Mouse (Mus musculus): ENCODE data around the gene Polrmt. TPM values are rescaled to one million over a fixed set of nuclear protein-coding genes. Genes with fewer than 3 reads are reported as not detected.
A peak's percentile ranks its signal among the peaks of the same experiment; 100 is the strongest.

The Polrmt gene
- total and polyA plus RNA-seq, 2 experiments from 2014 or later = 26.3 to 56.2 TPM

GRCm38 (mm10) chr10:79713163-79713562, 33.2 kb downstream of the Polrmt start:
- TF ChIP-seq EP300 (IDR thresholded peaks at IDR 0.05; ENCODE audit: low read depth) (no peak), CTCF (IDR thresholded peaks at IDR 0.05; ENCODE audit: low read depth) (no peak)
- Histone ChIP-seq H3K4me1 (ENCODE audit: control insufficient read depth, insufficient read depth) (peaks cover 20% of the 10 kb centered on the region), H3K4me3 (ENCODE audit: low read depth, low read length) (no peak overlapping the region), H3K27ac (ENCODE audit: low read depth) (no peak overlapping the region), H3K9ac (replicated peaks; ENCODE audit: low read depth, low read length) (no peak overlapping the region), H3K36me3 (replicated peaks; ENCODE audit: control insufficient read depth, insufficient read depth, low read length) (peaks cover 27% of the 10 kb centered on the region), H3K4me2 (ENCODE audit: low read depth, low read length) (no peak overlapping the region), H3K27me3 (ENCODE audit: control insufficient read depth, insufficient read depth, low read length) (peaks cover 36% of the 10 kb centered on the region), H3K9me3 (replicated peaks; ENCODE audit: control insufficient read depth, low read length) (no peaks in the 10 kb centered on the region)
- DNase-seq (ENCODE audit: low spot score) (no peak), ATAC-seq (ENCODE audit: insufficient read depth, low read depth) (no peak)
- WGBS = 11% methylated on average over 1 of the region's 1 CpGs

DNA sequence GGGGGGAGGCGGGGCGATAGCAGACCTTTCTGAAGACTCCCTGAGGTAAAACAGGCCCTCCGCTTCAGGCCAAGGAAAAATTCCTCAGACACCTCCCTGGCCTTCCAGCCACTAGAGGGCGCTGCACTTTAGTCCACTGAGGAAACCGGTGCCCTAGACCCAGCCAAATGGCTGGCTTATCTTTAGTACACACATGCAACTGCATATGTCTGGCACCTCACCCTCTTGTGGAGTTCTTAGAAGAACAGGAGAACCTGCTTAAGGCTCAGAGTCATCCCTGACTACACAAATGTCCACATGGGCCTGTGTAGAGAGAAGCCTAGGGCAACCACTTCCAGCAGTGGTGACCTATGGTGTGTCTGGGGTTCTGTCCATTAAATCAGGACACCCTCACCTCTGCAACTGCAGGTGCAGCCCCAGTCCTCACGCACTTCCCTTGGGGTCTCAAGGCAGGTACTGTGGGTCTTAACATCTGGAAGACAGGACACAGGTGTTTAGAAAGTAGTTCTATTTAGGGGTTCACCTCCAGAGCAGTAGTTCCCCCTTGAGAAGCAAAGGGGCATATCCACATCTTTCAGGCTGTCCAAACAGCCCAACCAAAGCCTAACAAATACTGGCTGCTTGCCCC, 33.8 kb downstream of the Polrmt start:
- Histone ChIP-seq H3K36me3 (replicated peaks; ENCODE audit: control insufficient read depth, insufficient read depth, low read length) (peaks cover 30% of the 10 kb centered on the region), H3K4me3 (ENCODE audit: low read depth, low read length) (no peak overlapping the region), H3K27me3 (ENCODE audit: control insufficient read depth, insufficient read depth, low read length) (peaks cover 31% of the 10 kb centered on the region), H3K27ac (ENCODE audit: low read depth) (no peak overlapping the region), H3K9ac (replicated peaks; ENCODE audit: low read depth, low read length) (no peak overlapping the region), H3K4me2 (ENCODE audit: low read depth, low read length) (no peak overlapping the region), H3K9me3 (replicated peaks; ENCODE audit: control insufficient read depth, low read length) (no peaks in the 10 kb centered on the region), H3K4me1 (ENCODE audit: control insufficient read depth, insufficient read depth) (peaks cover 19% of the 10 kb centered on the region)
- WGBS = 12% methylated on average over 5 of the region's 6 CpGs
- ATAC-seq (ENCODE audit: insufficient read depth, low read depth) (peak; percentile 50), DNase-seq (ENCODE audit: low spot score) (peak; percentile 85)
- TF ChIP-seq EP300 (IDR thresholded peaks at IDR 0.05; ENCODE audit: low read depth) (no peak), CTCF (IDR thresholded peaks at IDR 0.05; ENCODE audit: low read depth) (peak; percentile 76)

GRCm38 (mm10) chr10:79712029-79712428, 34.4 kb downstream of the Polrmt start:
- no peaks in the 10 kb centered on the region for H3K9me3 ChIP-seq (replicated peaks; ENCODE audit: control insufficient read depth, low read length)
- TF ChIP-seq EP300 (IDR thresholded peaks at IDR 0.05; ENCODE audit: low read depth) (no peak), CTCF (IDR thresholded peaks at IDR 0.05; ENCODE audit: low read depth) (peak; percentile 20; the same call in 1 of the 2 replicates)
- ATAC-seq (ENCODE audit: insufficient read depth, low read depth) (peak; percentile 6; the same call in 1 of the 2 replicates), DNase-seq (ENCODE audit: low spot score) (no peak)
- no peak overlapping the region for H3K4me3 ChIP-seq (ENCODE audit: low read depth, low read length)
- H3K36me3 ChIP-seq (replicated peaks; ENCODE audit: control insufficient read depth, insufficient read depth, low read length) = peaks cover 30% of the 10 kb centered on the region
- peaks cover 25% of the 10 kb centered on the region for H3K27me3 ChIP-seq (ENCODE audit: control insufficient read depth, insufficient read depth, low read length)
- H3K4me2 ChIP-seq (ENCODE audit: low read depth, low read length) = no peak overlapping the region
- no peak overlapping the region for H3K9ac ChIP-seq (replicated peaks; ENCODE audit: low read depth, low read length)
- H3K27ac ChIP-seq (ENCODE audit: low read depth) = no peak overlapping the region
- H3K4me1 ChIP-seq (ENCODE audit: control insufficient read depth, insufficient read depth) = peaks cover 17% of the 10 kb centered on the region
- 65% methylated on average over 1 of the region's 1 CpGs for WGBS

DNA sequence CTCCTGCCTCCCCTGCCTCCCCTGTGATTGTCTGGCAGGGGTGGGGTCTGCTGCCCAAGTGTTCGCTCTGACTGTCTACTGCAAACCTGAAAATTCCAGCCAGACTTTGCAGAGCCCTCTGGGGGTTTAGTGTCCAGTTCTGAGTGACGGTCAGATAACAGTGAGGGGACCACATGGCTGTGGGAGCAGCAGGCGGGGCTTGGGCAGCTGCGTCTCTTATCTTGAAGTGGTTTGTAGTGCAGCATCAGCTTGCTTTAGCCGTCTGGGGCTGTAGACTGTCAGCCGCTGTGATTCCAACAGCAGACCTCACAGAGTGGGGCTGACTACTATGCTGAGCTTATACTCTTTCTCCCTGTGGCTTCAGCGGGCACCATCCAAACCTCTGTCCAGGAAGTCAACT, 37.1 kb downstream of the Polrmt start:
- TF ChIP-seq CTCF (IDR thresholded peaks at IDR 0.05; ENCODE audit: low read depth) (no peak), EP300 (IDR thresholded peaks at IDR 0.05; ENCODE audit: low read depth) (no peak)
- no peaks in the 10 kb centered on the region for H3K9me3 ChIP-seq (replicated peaks; ENCODE audit: control insufficient read depth, low read length)
- H3K4me1 ChIP-seq (ENCODE audit: control insufficient read depth, insufficient read depth) = peaks cover 32% of the 10 kb centered on the region
- peaks cover 30% of the 10 kb centered on the region for H3K36me3 ChIP-seq (replicated peaks; ENCODE audit: control insufficient read depth, insufficient read depth, low read length)
- H3K9ac ChIP-seq (replicated peaks; ENCODE audit: low read depth, low read length) = 0 out of 2 replicates have a peak overlapping the region, but pooled peaks have one; percentile 14
- peak; percentile 69 for DNase-seq (ENCODE audit: low spot score)
- WGBS = 22% methylated on average over 7 of the region's 7 CpGs
- 0 out of 2 replicates have a peak overlapping the region, but pooled peaks have one; percentile 6 for H3K27ac ChIP-seq (ENCODE audit: low read depth)
- H3K4me2 ChIP-seq (ENCODE audit: low read depth, low read length) = peak overlapping the region; percentile 12; the same call in 1 of the 2 replicates
- H3K27me3 ChIP-seq (ENCODE audit: control insufficient read depth, insufficient read depth, low read length) = no peaks in the 10 kb centered on the region
- no peak overlapping the region for H3K4me3 ChIP-seq (ENCODE audit: low read depth, low read length)
- peak; percentile 32; the same call in 1 of the 2 replicates for ATAC-seq (ENCODE audit: insufficient read depth, low read depth)

DNA sequence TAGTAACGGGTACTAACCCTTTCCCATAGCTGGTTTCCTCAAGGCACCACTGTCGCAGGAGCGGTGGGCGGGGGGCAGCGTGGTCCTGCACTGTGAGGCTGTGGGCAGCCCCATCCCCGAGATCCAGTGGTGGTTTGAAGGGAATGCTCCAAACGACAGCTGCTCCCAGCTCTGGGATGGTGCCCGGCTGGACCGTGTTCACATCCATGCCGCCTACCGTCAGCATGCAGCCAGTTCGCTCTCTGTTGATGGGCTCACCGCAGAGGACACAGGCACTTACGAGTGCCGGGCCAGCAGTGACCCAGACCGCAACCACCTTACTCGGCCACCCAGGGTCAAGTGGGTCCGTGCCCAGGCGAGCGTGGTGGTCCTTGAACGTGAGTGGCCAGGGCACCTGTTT, 37.7 kb downstream of the Polrmt start:
- Histone ChIP-seq H3K4me1 (ENCODE audit: control insufficient read depth, insufficient read depth) (peaks cover 34% of the 10 kb centered on the region), H3K36me3 (replicated peaks; ENCODE audit: control insufficient read depth, insufficient read depth, low read length) (peaks cover 30% of the 10 kb centered on the region), H3K27ac (ENCODE audit: low read depth) (peak overlapping the region; percentile 4; the same call in 1 of the 2 replicates), H3K4me2 (ENCODE audit: low read depth, low read length) (0 out of 2 replicates have a peak overlapping the region, but pooled peaks have one; percentile 12), H3K9ac (replicated peaks; ENCODE audit: low read depth, low read length) (no peak overlapping the region), H3K9me3 (replicated peaks; ENCODE audit: control insufficient read depth, low read length) (no peaks in the 10 kb centered on the region), H3K27me3 (ENCODE audit: control insufficient read depth, insufficient read depth, low read length) (no peaks in the 10 kb centered on the region), H3K4me3 (ENCODE audit: low read depth, low read length) (no peak overlapping the region)
- WGBS = 65% methylated on average over 21 of the region's 21 CpGs
- ATAC-seq (ENCODE audit: insufficient read depth, low read depth) = no peak
- TF ChIP-seq EP300 (IDR thresholded peaks at IDR 0.05; ENCODE audit: low read depth) (no peak), CTCF (IDR thresholded peaks at IDR 0.05; ENCODE audit: low read depth) (no peak)
- no peak for DNase-seq (ENCODE audit: low spot score)
